Mouse (Mus musculus) olfactory bulb, adult 2 months (tissue): ENCODE data around the gene Fzd7.

Experiments used
- CTCF ChIP-seq: fragments of 200-500 bp; IDR thresholded peaks from 2 replicates; pipeline ENCODE4 v1.5.1; 2012; ENCODE audit warnings: low read depth, mild to moderate bottlenecking, low read length, moderate library complexity; ENCODE audit not compliant: insufficient read depth
- POLR2A ChIP-seq: fragments of 200-500 bp; IDR thresholded peaks from 2 replicates; pipeline ENCODE4 v1.6.1; 2012; ENCODE audit warnings: mild to moderate bottlenecking, low read depth, low read length, moderate library complexity; ENCODE audit not compliant: insufficient read depth

DNA sequence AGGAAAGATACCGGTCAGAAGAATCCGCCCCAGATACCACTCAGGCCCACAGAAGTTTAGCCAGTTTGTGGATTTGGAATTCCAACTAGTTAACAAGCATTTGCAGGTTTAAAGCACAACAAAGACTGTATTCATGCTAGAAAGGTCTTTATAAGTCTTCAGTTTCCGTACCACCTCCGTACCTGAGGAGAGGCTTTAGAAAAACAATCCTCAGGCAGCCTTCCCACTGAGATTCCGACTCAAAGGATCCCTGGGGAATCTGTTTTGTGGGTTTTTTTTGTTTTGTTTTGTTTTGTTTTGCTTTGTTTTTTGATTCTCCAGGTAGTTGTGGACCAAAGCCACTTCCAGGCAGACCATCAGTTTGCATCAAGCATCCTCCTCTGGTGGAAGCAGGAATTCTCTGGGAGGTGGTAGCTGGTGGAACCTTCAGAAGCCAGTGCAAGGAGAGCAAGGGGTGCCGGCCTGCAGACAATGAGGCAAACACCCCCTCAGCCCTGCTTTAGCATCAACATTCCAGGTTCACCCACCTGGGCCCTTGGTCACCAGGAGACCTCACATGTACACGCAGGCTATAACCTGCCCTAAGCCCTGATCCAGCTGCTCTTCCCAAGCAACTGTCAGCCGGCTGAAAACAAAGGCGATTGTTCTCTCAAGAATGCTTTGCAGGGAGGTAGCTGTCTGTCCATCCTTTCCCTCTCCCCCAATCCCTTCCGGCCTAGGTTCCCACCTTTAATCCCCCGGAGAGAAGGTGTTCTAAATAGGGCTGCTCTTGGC, 33.5 kb upstream of the Fzd7 start:
- TF ChIP-seq CTCF (no peak), POLR2A (no peak)
